Mouse (Mus musculus) lung, embryonic 16.5 days (tissue): ENCODE results near the gene Nsrp1. TPM values are rescaled to one million over a fixed set of nuclear protein-coding genes. Genes with fewer than 3 reads are reported as not detected.
A peak's percentile ranks its signal among the peaks of the same experiment; 100 is the strongest.

Experiments used
- ATAC-seq: fragments of 200-750 bp; cut with Nextera tagmentation; 2 replicates; pipeline ENCODE4 v1.8.0; 2017; ENCODE audit warnings: low read depth, mild to moderate bottlenecking, moderate library complexity
- H3K27ac ChIP-seq: fragments of 300-500 bp; sonication (generic); 2 replicates; pipeline ENCODE4 v1.5.1; 2014; ENCODE audit warnings: mild to moderate bottlenecking, control low read depth, low read length
- H3K27me3 ChIP-seq: fragments of 300-500 bp; sonication (generic); 2 replicates; pipeline ENCODE4 v1.6.1; 2014; ENCODE audit warnings: low read depth, low read length, mixed read lengths; ENCODE audit not compliant: control insufficient read depth, insufficient read depth
- H3K36me3 ChIP-seq: fragments of 300-500 bp; sonication (generic); 2 replicates; pipeline ENCODE4 v1.6.1; 2014; ENCODE audit warnings: low read length; ENCODE audit not compliant: control insufficient read depth, insufficient read depth
- H3K4me1 ChIP-seq: fragments of 300-500 bp; sonication (generic); replicated peaks from 2 replicates; pipeline ENCODE4 v1.6.1; 2014; ENCODE audit warnings: low read length, mixed read lengths; ENCODE audit not compliant: control insufficient read depth, insufficient read depth
- H3K4me2 ChIP-seq: fragments of 300-500 bp; sonication (generic); 2 replicates; pipeline ENCODE4 v1.6.1; 2014; ENCODE audit warnings: low read depth, low read length, control low read depth
- H3K4me3 ChIP-seq: fragments of 300-500 bp; sonication (generic); 2 replicates; pipeline ENCODE4 v1.5.1; 2014; ENCODE audit warnings: mild to moderate bottlenecking, low read length, control low read depth
- H3K9ac ChIP-seq: fragments of 300-500 bp; sonication (generic); 2 replicates; pipeline ENCODE4 v1.6.1; 2014; ENCODE audit warnings: low read length, control low read depth
- H3K9me3 ChIP-seq: fragments of 300-500 bp; sonication (generic); 2 replicates; pipeline ENCODE4 v1.6.1; 2016; ENCODE audit warnings: low read length; ENCODE audit not compliant: control insufficient read depth
- WGBS: fragments of 180-500 bp; shearing (Covaris S2); extraction: QIAGEN DNeasy Blood & Tissue Kit; methylation state at CpG from one replicate; pipeline ENCODE4 v1.1.7; 2014; 5-methylcytosine and 5-hydroxymethylcytosine counted together
- microRNA counts: library from miRNA; unstranded; fragments of <30 nt; microRNA quantifications from one replicate; lab custom pipeline; 2016
- microRNA-seq: library from miRNA; unstranded; fragments of <30 nt; microRNA quantifications from one replicate; pipeline ENCODE4, GENCODE M21; 2016
- polyA plus RNA-seq: library from polyadenylated mRNA; unstranded; fragments of >200 nt; fragmentation: Nextera tagmentation; extraction: Ambion mirVana; gene quantifications from 2 replicates; pipeline ENCODE4 v1.2.1, GENCODE M21; 2015

Gene Nsrp1
- polyA plus RNA-seq, 1 experiment from 2014 or later = 70.3 TPM

- Histone ChIP-seq H3K36me3 (no peaks in the 10 kb centered on the region), H3K9me3 (no peaks in the 10 kb centered on the region), H3K9ac (peak overlapping the region; percentile 47; the same call in 1 of the 2 replicates), H3K27me3 (peaks cover 33% of the 10 kb centered on the region), H3K27ac (no peak overlapping the region), H3K4me1 (peaks cover 2% of the 10 kb centered on the region; the same call in 1 of the 2 replicates), H3K4me2 (peak overlapping the region; percentile 89), H3K4me3 (peak overlapping the region; percentile 55)
- WGBS = 8% methylated on average over 24 of the region's 24 CpGs
- no peak for ATAC-seq
Measured at GRCm38 (mm10) chr11:76998705-76999226, 79.5 kb downstream of the Nsrp1 start.

DNA sequence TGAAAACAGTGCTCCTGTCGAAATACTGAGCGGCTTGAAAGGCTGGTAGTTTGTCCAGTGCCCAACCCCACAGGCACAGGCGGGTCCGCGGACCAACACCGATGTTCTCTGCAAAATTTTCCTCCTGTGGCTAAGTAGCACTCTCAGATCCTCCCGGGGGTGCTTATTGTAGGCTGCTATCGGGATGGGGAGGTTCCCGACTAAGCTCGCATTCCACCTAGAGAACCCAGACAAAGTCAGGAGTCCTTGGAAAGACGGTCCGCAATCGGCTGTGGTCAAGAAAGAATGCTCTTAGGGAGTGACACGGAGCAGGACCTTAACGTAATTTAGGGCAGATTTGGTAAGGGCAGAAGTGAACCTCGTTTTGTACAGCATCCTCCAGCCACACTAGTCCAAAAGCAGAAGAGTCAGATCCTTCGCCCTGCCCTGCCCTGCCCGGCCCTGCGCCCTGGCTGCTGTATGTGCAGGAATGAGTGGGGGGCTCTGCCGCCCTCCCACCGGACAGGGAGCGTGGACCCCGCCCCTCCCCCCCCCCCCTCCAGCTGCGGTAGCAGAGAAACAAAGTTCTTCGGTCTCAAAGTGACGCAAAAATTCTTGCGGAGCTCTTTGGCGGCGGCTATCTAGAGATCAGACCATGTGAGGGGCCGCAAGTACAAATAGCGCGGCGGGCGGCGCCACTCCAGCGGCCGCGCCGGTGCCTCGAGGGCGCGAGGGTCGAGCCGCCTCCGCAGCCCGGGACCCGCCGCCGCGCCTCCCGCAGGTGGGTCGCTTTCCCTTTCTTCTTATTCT lies 80.1 kb downstream of the Nsrp1 start, which contains the start of gene Slc6a4:
Gene Slc6a4 (plus strand): TSS at position 688 of the 789 bp plus-strand sequence.
- Histone ChIP-seq H3K4me3 (peak within 1 kb of the TSS; percentile 55), H3K4me1 (peaks cover 2% of the 10 kb centered on the region; the same call in 1 of the 2 replicates), H3K9ac (peak within 1 kb of the TSS; percentile 52; the same call in 1 of the 2 replicates), H3K27ac (no peak within 1 kb of the TSS), H3K9me3 (no peaks in the 10 kb centered on the region), H3K27me3 (peaks cover 33% of the 10 kb centered on the region), H3K36me3 (no peaks in the 10 kb centered on the region), H3K4me2 (peak within 1 kb of the TSS; percentile 89)
- under 1% methylated on average over 46 of the region's 52 CpGs for WGBS
- peak; percentile 56; the same call in 1 of the 2 replicates for ATAC-seq

DNA sequence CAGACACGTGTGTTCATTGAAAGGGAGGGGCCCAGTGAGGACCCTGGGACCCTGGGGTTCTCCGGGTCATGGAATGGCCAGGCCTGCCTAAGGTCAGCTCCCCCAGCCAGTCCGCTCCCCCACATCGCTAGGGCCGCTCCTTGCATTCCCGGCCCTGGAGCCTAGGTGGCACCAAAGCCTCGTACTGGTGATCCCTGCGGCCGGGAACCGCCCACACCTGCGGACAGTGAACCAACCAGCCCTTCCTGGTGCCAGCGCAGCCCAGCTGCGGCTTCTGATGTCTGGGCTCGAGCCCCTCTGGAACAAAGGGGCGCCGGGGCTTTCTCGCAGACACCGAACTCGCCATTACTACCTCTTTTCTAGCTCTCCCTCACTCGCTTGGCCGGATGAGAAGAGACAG lies 80.9 kb downstream of the Nsrp1 start:
- under 1% methylated on average over 21 of the region's 21 CpGs for WGBS
- peak; percentile 71 for ATAC-seq
- peak overlapping the region; percentile 52; the same call in 1 of the 2 replicates for H3K9ac ChIP-seq

GRCm38 (mm10) chr11:76995966-76996672 lies 82.1 kb downstream of the Nsrp1 start:
- H3K9me3 ChIP-seq = no peaks in the 10 kb centered on the region
- no peak overlapping the region for H3K27ac ChIP-seq
- H3K4me1 ChIP-seq = peaks cover 2% of the 10 kb centered on the region; the same call in 1 of the 2 replicates
- no peak overlapping the region for H3K9ac ChIP-seq
- H3K4me2 ChIP-seq = 0 out of 2 replicates have a peak overlapping the region, but pooled peaks have one; percentile 9
- no peak overlapping the region for H3K4me3 ChIP-seq
- 39% methylated on average over 20 of the region's 20 CpGs for WGBS
- peaks cover 32% of the 10 kb centered on the region for H3K27me3 ChIP-seq
- no peaks in the 10 kb centered on the region for H3K36me3 ChIP-seq
- ATAC-seq = no peak

More for the DNA sequence above, 80.9 kb downstream of the Nsrp1 start:
- Histone ChIP-seq H3K4me1 (peaks cover 2% of the 10 kb centered on the region; the same call in 1 of the 2 replicates), H3K27ac (no peak overlapping the region), H3K9me3 (no peaks in the 10 kb centered on the region), H3K4me2 (peak overlapping the region; percentile 89), H3K4me3 (peak overlapping the region; percentile 55), H3K27me3 (peaks cover 33% of the 10 kb centered on the region), H3K36me3 (no peaks in the 10 kb centered on the region)

MicroRNA genes within 50 kb of the gene (microRNA counts, 519-probe panel; counts per million panel counts)
- microRNA mmu-miR-423-3p (lab: Ali Mortazavi, UCI) (3,447 counts per million, percentile 68 among the panel's probes with 10 or more counts), microRNA mmu-miR-423-5p (lab: Ali Mortazavi, UCI) (3,130 counts per million, percentile 61 among the panel's probes with 10 or more counts)

Small RNA genes lying within 50 kb of the gene (microRNA-seq; reads per million reads assigned to microRNA genes)
- gene Mir423 = 4,477 reads per million, percentile 90 among the genes with 10 or more reads in this experiment

Other genes starting within 250 kb of the Nsrp1 start
- gene Cpd, start 231.4 kb downstream of the Nsrp1 start, polyA plus RNA-seq = 12.6 and 13.4 TPM in 2 replicates
- 0.11 and 0.47 TPM in 2 replicates for gene Tmigd1, start 176.3 kb downstream of the Nsrp1 start, polyA plus RNA-seq
- 163 and 165 TPM in 2 replicates for gene Blmh, start 153.6 kb downstream of the Nsrp1 start, polyA plus RNA-seq
- gene Slc6a4, start 79.8 kb downstream of the Nsrp1 start, polyA plus RNA-seq = 1.4 and 1.5 TPM in 2 replicates
- gene Efcab5, start 110.5 kb upstream of the Nsrp1 start, polyA plus RNA-seq = 0.21 and 0.73 TPM in 2 replicates
- gene Ssh2, start 137.9 kb upstream of the Nsrp1 start, polyA plus RNA-seq = 14.5 and 15.6 TPM in 2 replicates